In genomic region chr4:150219501-150220292, GRCm38 (mm10) we compare ENCODE assay signal across 10 mouse cellular contexts. TPM values are rescaled to one million over a fixed set of nuclear protein-coding genes. Genes with fewer than 3 reads are reported as not detected.
DNase-seq lines count a peak whose midpoint lies in the region; ATAC-seq and TF ChIP-seq lines count a peak whose summit lies in the region.
"Had no signal": no experiment of that assay in that cellular context is flagged by ENCODE, and none has a peak within 500 bp of the region (broad histone marks: within the 10 kb centered on the region; RNA-seq: fewer than 3 reads in every experiment).

No protein-coding gene starts in this region.

- no peaks in the 10 kb centered on the region for H3K27me3 ChIP-seq in intestine, postnatal 0 days (replicated peaks; ENCODE audit: control insufficient read depth, insufficient read depth, low read length)
- H3K27me3 ChIP-seq in intestine, embryonic 16.5 days (replicated peaks; ENCODE audit: control insufficient read depth, insufficient read depth, low read length): no peaks in the 10 kb centered on the region
- no peaks in the 10 kb centered on the region for H3K27me3 ChIP-seq in C2C12 (ENCODE audit: control insufficient read depth, insufficient read depth, insufficient read length)
- no peaks in the 10 kb centered on the region; the same call in 1 of the 2 replicates for H3K27me3 ChIP-seq in limb, embryonic 13.5 days
- H3K27me3 ChIP-seq in neural tube, embryonic 11.5 days (ENCODE audit: control insufficient read depth, insufficient read depth, low read length): no peaks in the 10 kb centered on the region
- H3K27me3 ChIP-seq in intestine, embryonic 15.5 days (replicated peaks): no peaks in the 10 kb centered on the region
- H3K27me3 ChIP-seq: liver, embryonic 13.5 days; stomach, embryonic 15.5 days had no signal

- ATAC-seq in intestine, postnatal 0 days: no peak
- ATAC-seq in intestine, embryonic 16.5 days: no peak
- ATAC-seq in limb, embryonic 13.5 days (ENCODE audit: low FRiP score, low read depth): 0 out of 2 replicates have a peak, but pooled peaks have one; percentile 28
- ATAC-seq in neural tube, embryonic 11.5 days (ENCODE audit: insufficient read depth, low FRiP score, low TSS enrichment): no peak; the same call in 1 of the 2 replicates
- no peak for ATAC-seq in intestine, embryonic 15.5 days

- H3K27ac ChIP-seq in intestine, postnatal 0 days (ENCODE audit: low read depth, low read length): peak overlapping the region; percentile 86
- no peak overlapping the region for H3K27ac ChIP-seq in intestine, embryonic 16.5 days (ENCODE audit: low read length)
- H3K27ac ChIP-seq in limb, embryonic 13.5 days: no peak overlapping the region
- no peak overlapping the region for H3K27ac ChIP-seq in neural tube, embryonic 11.5 days (ENCODE audit: low read depth, low read length)
- H3K27ac ChIP-seq in intestine, embryonic 15.5 days: no peak overlapping the region
- H3K27ac ChIP-seq: liver, embryonic 13.5 days; stomach, embryonic 15.5 days had no signal

- H3K36me3 ChIP-seq in intestine, postnatal 0 days (ENCODE audit: control insufficient read depth, insufficient read depth): no peaks in the 10 kb centered on the region
- no peaks in the 10 kb centered on the region for H3K36me3 ChIP-seq in intestine, embryonic 16.5 days (ENCODE audit: control insufficient read depth, insufficient read depth, low read length)
- H3K36me3 ChIP-seq in C2C12 (ENCODE audit: control insufficient read depth, insufficient read depth): no peaks in the 10 kb centered on the region
- no peaks in the 10 kb centered on the region for H3K36me3 ChIP-seq in limb, embryonic 13.5 days
- no peaks in the 10 kb centered on the region for H3K36me3 ChIP-seq in neural tube, embryonic 11.5 days (ENCODE audit: control insufficient read depth, insufficient read depth, low read length)
- no peaks in the 10 kb centered on the region for H3K36me3 ChIP-seq in intestine, embryonic 15.5 days
- H3K36me3 ChIP-seq: liver, embryonic 13.5 days; stomach, embryonic 15.5 days had no signal

- H3K4me3 ChIP-seq in intestine, postnatal 0 days (ENCODE audit: low read depth, low read length): no peak overlapping the region
- no peak overlapping the region for H3K4me3 ChIP-seq in intestine, embryonic 16.5 days (ENCODE audit: low read length)
- H3K4me3 ChIP-seq in C2C12 (ENCODE audit: insufficient read depth, poor library complexity, severe bottlenecking): no peak overlapping the region
- no peak overlapping the region for H3K4me3 ChIP-seq in limb, embryonic 13.5 days
- no peak overlapping the region for H3K4me3 ChIP-seq in neural tube, embryonic 11.5 days (ENCODE audit: low read depth, low read length)
- H3K4me3 ChIP-seq in intestine, embryonic 15.5 days (replicated peaks): no peak overlapping the region

- peak; percentile 50 for DNase-seq in Muller cell, postnatal 12 days (ENCODE audit: inconsistent ontology term)
- DNase-seq in embryo, embryonic 11 days: peak; percentile 79
- peak; percentile 68 for DNase-seq in neural tube, embryonic 11.5 days (ENCODE audit: low spot score)

- no peaks in the 10 kb centered on the region for H3K79me3 ChIP-seq in C2C12 (ENCODE audit: low read depth)

- H3K9me3 ChIP-seq in intestine, postnatal 0 days (ENCODE audit: control insufficient read depth): no peaks in the 10 kb centered on the region
- no peaks in the 10 kb centered on the region for H3K9me3 ChIP-seq in intestine, embryonic 16.5 days (ENCODE audit: control insufficient read depth, low read length)
- no peaks in the 10 kb centered on the region for H3K9me3 ChIP-seq in limb, embryonic 13.5 days
- no peaks in the 10 kb centered on the region for H3K9me3 ChIP-seq in neural tube, embryonic 11.5 days (ENCODE audit: control insufficient read depth, low read length)
- no peaks in the 10 kb centered on the region for H3K9me3 ChIP-seq in intestine, embryonic 15.5 days
- H3K9me3 ChIP-seq: liver, embryonic 13.5 days; stomach, embryonic 15.5 days had no signal

- H3ac ChIP-seq in C2C12 (ENCODE audit: control insufficient read depth, insufficient read length, low read depth): no peak overlapping the region

- TF ChIP-seq CTCF in intestine, postnatal 0 days (IDR thresholded peaks at IDR 0.05; ENCODE audit: low read depth): peak; percentile 75
- peak; percentile 16 for TF ChIP-seq CTCF in C2C12 (IDR thresholded peaks at IDR 0.05; ENCODE audit: control insufficient read depth, insufficient read depth, insufficient read length)

- peak overlapping the region; percentile 52; the same call in 1 of the 2 replicates for H3K4me2 ChIP-seq in intestine, postnatal 0 days (replicated peaks; ENCODE audit: low read depth)
- no peak overlapping the region for H3K4me2 ChIP-seq in intestine, embryonic 16.5 days (ENCODE audit: low read depth, low read length)
- H3K4me2 ChIP-seq in limb, embryonic 13.5 days (replicated peaks): no peak overlapping the region
- H3K4me2 ChIP-seq in neural tube, embryonic 11.5 days (ENCODE audit: low read depth): no peak overlapping the region
- H3K4me2 ChIP-seq in intestine, embryonic 15.5 days (replicated peaks): no peak overlapping the region

- H3K79me2 ChIP-seq in C2C12 (ENCODE audit: control insufficient read depth, insufficient read depth): no peaks in the 10 kb centered on the region

- no peaks in the 10 kb centered on the region for H3K4me1 ChIP-seq in intestine, postnatal 0 days (replicated peaks; ENCODE audit: control insufficient read depth, insufficient read depth, low read length)
- peaks cover 7% of the 10 kb centered on the region; the same call in 1 of the 2 replicates for H3K4me1 ChIP-seq in intestine, embryonic 16.5 days (ENCODE audit: control insufficient read depth, insufficient read depth, low read length)
- H3K4me1 ChIP-seq in limb, embryonic 13.5 days: peaks cover 7% of the 10 kb centered on the region; the same call in 1 of the 2 replicates
- no peaks in the 10 kb centered on the region for H3K4me1 ChIP-seq in neural tube, embryonic 11.5 days (ENCODE audit: control insufficient read depth, insufficient read depth, low read length)
- H3K4me1 ChIP-seq in intestine, embryonic 15.5 days (replicated peaks): peaks cover 6% of the 10 kb centered on the region; the same call in 1 of the 2 replicates

- 69% methylated on average over 9 of the region's 9 CpGs for WGBS in intestine, postnatal 0 days
- 76% methylated on average over 9 of the region's 9 CpGs for WGBS in intestine, embryonic 16.5 days
- WGBS in limb, embryonic 13.5 days: 74% methylated on average over 9 of the region's 9 CpGs
- 77% methylated on average over 9 of the region's 9 CpGs for WGBS in neural tube, embryonic 11.5 days
- 71% methylated on average over 9 of the region's 9 CpGs for WGBS in intestine, embryonic 15.5 days

- no peak overlapping the region for H3K9ac ChIP-seq in intestine, postnatal 0 days (ENCODE audit: low read depth, low read length)
- H3K9ac ChIP-seq in intestine, embryonic 16.5 days (ENCODE audit: low read depth, low read length): no peak overlapping the region
- no peak overlapping the region for H3K9ac ChIP-seq in limb, embryonic 13.5 days
- H3K9ac ChIP-seq in neural tube, embryonic 11.5 days (ENCODE audit: low read length): no peak overlapping the region
- no peak overlapping the region for H3K9ac ChIP-seq in intestine, embryonic 15.5 days
- H3K9ac ChIP-seq: stomach, embryonic 15.5 days had no signal

TF ChIP-seq in C2C12, 6 proteins besides CTCF, POLR2A, EP300 and RAD21:
- no peak for TF ChIP-seq FOSL1 (IDR thresholded peaks at IDR 0.05; ENCODE audit: insufficient read depth, low read length, poor library complexity, severe bottlenecking)
- no peak for TF ChIP-seq MYOD1 (IDR thresholded peaks at IDR 0.05; ENCODE audit: control insufficient read depth, insufficient read length, low read depth)
- TF ChIP-seq MAX (IDR thresholded peaks at IDR 0.05): no peak
- no peak for TF ChIP-seq CEBPB (IDR thresholded peaks at IDR 0.05; ENCODE audit: low read depth)
- TF ChIP-seq USF1 (IDR thresholded peaks at IDR 0.05; ENCODE audit: low read depth): no peak
- no peak for TF ChIP-seq MYOG (IDR thresholded peaks at IDR 0.05; ENCODE audit: control insufficient read depth, extremely low read depth, insufficient read length)

RNA-seq across cellular contexts. Expression of gene Eno1, which starts 16.8 kb away (rescaled TPM):
- 644 and 733 TPM in 2 replicates for polyA plus RNA-seq in intestine, postnatal 0 days (2015; fragmentation: Nextera tagmentation; extraction: Ambion mirVana)
- 1,882 and 2,067 TPM in 2 replicates for polyA plus RNA-seq in intestine, embryonic 16.5 days (2015; fragmentation: Nextera tagmentation; extraction: Ambion mirVana)
- 1,471 TPM for polyA plus RNA-seq in C2C12 (2012; fragmentation: generic; extraction: Trizol)
- 1,739 and 1,773 TPM in 2 replicates for polyA plus RNA-seq in limb, embryonic 13.5 days (2015; fragmentation: Nextera tagmentation; extraction: Ambion mirVana)
- 1,923 and 1,983 TPM in 2 replicates for polyA plus RNA-seq in neural tube, embryonic 11.5 days (2014; fragmentation: Nextera tagmentation; extraction: Ambion mirVana)
- 1,894 and 1,951 TPM in 2 replicates for polyA plus RNA-seq in intestine, embryonic 15.5 days (2015; fragmentation: Nextera tagmentation; extraction: Ambion mirVana)

RNA-seq across cellular contexts. Expression of gene Car6, which starts 18.6 kb away (rescaled TPM):
- polyA plus RNA-seq in intestine, postnatal 0 days (2015; fragmentation: Nextera tagmentation; extraction: Ambion mirVana): not detected in 2 replicates
- polyA plus RNA-seq in intestine, embryonic 16.5 days (2015; fragmentation: Nextera tagmentation; extraction: Ambion mirVana): not detected in 2 replicates
- polyA plus RNA-seq in C2C12 (2012; fragmentation: generic; extraction: Trizol): 0.19 TPM
- 0.50 and 0.55 TPM in 2 replicates for polyA plus RNA-seq in limb, embryonic 13.5 days (2015; fragmentation: Nextera tagmentation; extraction: Ambion mirVana)
- polyA plus RNA-seq in neural tube, embryonic 11.5 days (2014; fragmentation: Nextera tagmentation; extraction: Ambion mirVana): 0.39 TPM in 1 of 2 replicates, not detected in the other
- not detected in 2 replicates for polyA plus RNA-seq in intestine, embryonic 15.5 days (2015; fragmentation: Nextera tagmentation; extraction: Ambion mirVana)
- polyA plus RNA-seq: liver, embryonic 13.5 days; stomach, embryonic 15.5 days had no signal
